Mouse (Mus musculus): ENCODE results near the gene D430042O09Rik. TPM values are rescaled to one million over a fixed set of nuclear protein-coding genes. Genes with fewer than 3 reads are reported as not detected.

Gene D430042O09Rik
- total and polyA plus RNA-seq, 3 experiments: 1.8 to 4.8 (median 3.4) TPM

DNA sequence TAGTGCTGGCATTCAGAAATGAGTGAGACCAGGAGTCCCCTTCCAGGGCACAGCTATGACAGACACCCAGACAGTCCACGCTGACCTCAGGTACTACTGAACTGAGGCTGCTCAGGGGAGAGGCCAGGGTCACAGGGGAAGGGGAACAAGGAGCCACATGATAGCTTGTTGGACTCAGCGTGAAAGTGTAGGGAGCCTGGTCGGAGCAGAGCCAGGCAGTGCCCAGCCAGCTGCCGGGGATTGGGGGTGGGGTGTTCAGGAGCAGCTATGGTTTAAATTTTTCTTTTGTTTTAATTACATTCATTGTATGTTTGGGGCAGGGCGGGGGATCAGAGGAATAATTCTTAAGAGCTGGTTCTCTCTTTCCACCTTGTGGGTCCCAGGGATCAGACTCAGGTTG, 120.9 kb downstream of the D430042O09Rik start:
- in situ Hi-C loops (cut with MboI; ENCODE audit: low pct_ligation_motif_present, low pct_unique_long_range_greater_than_20kb, low sequenced_read_pairs): no loop called here
- Histone ChIP-seq H3K27me3 (replicated peaks) (no peaks in the 10 kb centered on the region), H3K27ac (ENCODE audit: insufficient read depth, low read depth) (no peak overlapping the region), H3K79me2 (replicated peaks; ENCODE audit: control insufficient read depth, extremely low read depth, insufficient read depth, poor library complexity, severe bottlenecking) (no peaks in the 10 kb centered on the region), H3K9me3 (replicated peaks; ENCODE audit: low read length) (no peaks in the 10 kb centered on the region), H3K36me3 (replicated peaks in 1 of 2; ENCODE audit: control insufficient read depth in 1 of 2, insufficient read depth in 1 of 2, low read length in 1 of 2) (peaks cover 0 to 4% of the 10 kb centered on the region in 2 experiments), H3K4me1 (ENCODE audit: control insufficient read depth in 1 of 2, insufficient read depth in 2 of 2) (peaks cover 0 to 15% of the 10 kb centered on the region in 2 experiments; a peak in 2 of 4 replicates), H3K4me2 (ENCODE audit: insufficient read depth, low read depth, poor library complexity, severe bottlenecking) (no peak overlapping the region), H3K4me3 (replicated peaks in 1 of 3; ENCODE audit: low read depth in 2 of 3, low read length in 2 of 3, poor library complexity in 1 of 3) (no peak overlapping the region), H3K9ac (ENCODE audit: insufficient read depth, low read depth) (no peak overlapping the region)
- no peak for DNase-seq (ENCODE audit: extremely low read depth)
- dilution Hi-C loops (cut with MboI; ENCODE audit: extremely low pct_ligation_motif_present, extremely low pct_unique_long_range_greater_than_20kb, low sequenced_read_pairs): no loop called here
- TF ChIP-seq SMC3 (IDR thresholded peaks at IDR 0.05; ENCODE audit: low read depth, low read length): no peak
- no peak for TF ChIP-seq NELFE (IDR thresholded peaks at IDR 0.05; ENCODE audit: low read depth, low read length)

DNA sequence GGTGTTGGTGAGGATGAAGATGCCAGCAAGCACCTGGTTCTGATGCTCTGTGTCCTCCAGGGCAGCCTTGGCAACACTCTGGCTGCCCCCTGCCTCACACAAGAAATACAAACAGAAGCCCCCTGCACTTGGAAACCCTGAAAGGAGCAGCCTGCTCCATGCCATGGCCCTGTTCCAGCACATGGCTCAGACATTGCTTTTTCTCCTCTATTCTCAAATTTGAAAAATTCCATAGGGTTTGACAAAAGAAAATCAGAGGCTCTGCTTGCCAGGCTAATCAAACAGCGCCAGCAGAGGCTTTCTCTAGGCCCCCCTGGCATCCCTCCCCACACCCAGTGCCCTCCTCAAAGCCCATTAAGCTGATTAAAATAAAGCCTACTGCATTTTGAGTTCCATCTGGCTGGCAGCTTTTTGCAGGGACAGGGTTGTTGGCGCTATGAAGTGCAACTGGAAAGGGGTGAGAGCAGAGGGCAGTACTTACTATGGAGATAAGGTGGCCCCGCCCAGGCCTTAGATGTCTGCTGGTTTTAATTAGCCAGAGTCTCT, 121.5 kb downstream of the D430042O09Rik start:
- H3K36me3 ChIP-seq (replicated peaks in 1 of 2; ENCODE audit: control insufficient read depth in 1 of 2, insufficient read depth in 1 of 2, low read length in 1 of 2): peaks cover 0 to 4% of the 10 kb centered on the region in 2 experiments
- H3K9ac ChIP-seq (ENCODE audit: insufficient read depth, low read depth): no peak overlapping the region
- dilution Hi-C loops (cut with MboI; ENCODE audit: extremely low pct_ligation_motif_present, extremely low pct_unique_long_range_greater_than_20kb, low sequenced_read_pairs): no loop called here
- H3K4me2 ChIP-seq (ENCODE audit: insufficient read depth, low read depth, poor library complexity, severe bottlenecking): no peak overlapping the region
- no peaks in the 10 kb centered on the region for H3K9me3 ChIP-seq (replicated peaks; ENCODE audit: low read length)
- no peak for TF ChIP-seq ZNF384 (IDR thresholded peaks at IDR 0.05; ENCODE audit: low read depth, low read length)
- TF ChIP-seq CHD1 (IDR thresholded peaks at IDR 0.05; ENCODE audit: low read depth, low read length): no peak
- TF ChIP-seq EP300 (IDR thresholded peaks at IDR 0.05; ENCODE audit: low read length): no peak
- TF ChIP-seq MAX (IDR thresholded peaks at IDR 0.05; ENCODE audit: low read length): no peak
- no peak for TF ChIP-seq MAFK (IDR thresholded peaks at IDR 0.05; ENCODE audit: insufficient replicate concordance, low read length)
- no peak for TF ChIP-seq JUN (IDR thresholded peaks at IDR 0.05; ENCODE audit: insufficient read depth, low read depth, low read length)
- no peak for TF ChIP-seq POLR2AphosphoS2 (IDR thresholded peaks at IDR 0.05; ENCODE audit: low read depth, low read length)
- TF ChIP-seq TCF12 (IDR thresholded peaks at IDR 0.05; ENCODE audit: low read depth, low read length): no peak
- no peak for TF ChIP-seq USF1 (IDR thresholded peaks at IDR 0.05; ENCODE audit: low read depth, low read length)
- TF ChIP-seq HCFC1 (IDR thresholded peaks at IDR 0.05; ENCODE audit: low read depth, low read length): no peak
- no peak for TF ChIP-seq IRF4 (IDR thresholded peaks at IDR 0.05; ENCODE audit: low read depth, low read length)
- no peak for TF ChIP-seq E2F4 (IDR thresholded peaks at IDR 0.05; ENCODE audit: insufficient replicate concordance, low read depth, low read length)
- TF ChIP-seq ZMIZ1 (IDR thresholded peaks at IDR 0.05; ENCODE audit: low read depth, low read length): no peak
- no peak for TF ChIP-seq CHD2 (IDR thresholded peaks at IDR 0.05; ENCODE audit: low read length)
- TF ChIP-seq KAT2A (IDR thresholded peaks at IDR 0.05; ENCODE audit: insufficient replicate concordance, low read length): no peak
- no peak for TF ChIP-seq RCOR1 (conservative IDR thresholded peaks at IDR 0.05; ENCODE audit: low read depth, low read length)
- no peak for TF ChIP-seq SIN3A (IDR thresholded peaks at IDR 0.05; ENCODE audit: low read length)
- TF ChIP-seq TBP (conservative IDR thresholded peaks at IDR 0.05; ENCODE audit: low read depth, low read length): no peak
- no peak for TF ChIP-seq SMC3 (IDR thresholded peaks at IDR 0.05; ENCODE audit: low read depth, low read length)
- TF ChIP-seq NELFE (IDR thresholded peaks at IDR 0.05; ENCODE audit: low read depth, low read length): no peak
- no peak overlapping the region for H3K27ac ChIP-seq (ENCODE audit: insufficient read depth, low read depth)
- peaks cover 0 to 19% of the 10 kb centered on the region in 2 experiments; a peak in 2 of 4 replicates for H3K4me1 ChIP-seq (ENCODE audit: control insufficient read depth in 1 of 2, insufficient read depth in 2 of 2)
- H3K79me2 ChIP-seq (replicated peaks; ENCODE audit: control insufficient read depth, extremely low read depth, insufficient read depth, poor library complexity, severe bottlenecking): no peaks in the 10 kb centered on the region
- no peaks in the 10 kb centered on the region for H3K27me3 ChIP-seq (replicated peaks)
- H3K4me3 ChIP-seq (replicated peaks in 1 of 3; ENCODE audit: low read depth in 2 of 3, low read length in 2 of 3, poor library complexity in 1 of 3): no peak overlapping the region
- in situ Hi-C loops (cut with MboI; ENCODE audit: low pct_ligation_motif_present, low pct_unique_long_range_greater_than_20kb, low sequenced_read_pairs): no loop called here
- DNase-seq (ENCODE audit: extremely low read depth): no peak
